Mouse (Mus musculus) MEL (cell line): Measurements from ENCODE around the gene Apoa2. TPM values are rescaled to one million over a fixed set of nuclear protein-coding genes. Genes with fewer than 3 reads are reported as not detected.

ENCODE experiments used
- DNase-seq: peaks from one replicate; pipeline ENCODE4 v3.0.0; 2011; ENCODE audit warnings: low read depth, low spot score
- H3K27ac ChIP-seq: 2 replicates; pipeline ENCODE4 v1.5.1; 2012; ENCODE audit warnings: low read depth, mild to moderate bottlenecking, control low read depth, low read length, moderate library complexity; ENCODE audit not compliant: control insufficient read depth
- H3K27me3 ChIP-seq, 2 experiments: fragments of 150-350 bp in 1 of 2; sonication (generic) in 1 of 2; 2 replicates each; pipeline ENCODE4 v1.6.1; 2012; ENCODE audit warnings: low read length in 2 of 2, mild to moderate bottlenecking in 2 of 2, improper control_type of control experiment in 1 of 2, moderate library complexity in 1 of 2; ENCODE audit not compliant: insufficient read depth in 2 of 2, control insufficient read depth in 1 of 2
- H3K36me3 ChIP-seq, 2 experiments: 2 replicates each; pipeline ENCODE4 v1.6.1; 2012 to 2014; ENCODE audit warnings: low read length in 2 of 2, improper control_type of control experiment in 1 of 2, inconsistent platforms in 1 of 2, mild to moderate bottlenecking in 1 of 2; ENCODE audit not compliant: insufficient read depth in 2 of 2, control insufficient read depth in 1 of 2
- H3K4me1 ChIP-seq, 2 experiments: fragments of 150-350 bp in 1 of 2; sonication (generic) in 1 of 2; 2 replicates each; pipeline ENCODE4 v1.6.1; 2012; ENCODE audit warnings: low read length in 2 of 2, improper control_type of control experiment in 1 of 2, mild to moderate bottlenecking in 1 of 2; ENCODE audit not compliant: insufficient read depth in 2 of 2, control insufficient read depth in 1 of 2
- H3K4me3 ChIP-seq, 2 experiments: fragments of 150-350 bp in 1 of 2; sonication (generic) in 1 of 2; 2 replicates each; pipeline ENCODE4 v1.5.1; 2012; ENCODE audit warnings: low read depth in 2 of 2, low read length in 2 of 2, mild to moderate bottlenecking in 2 of 2, moderate library complexity in 2 of 2, control low read depth in 1 of 2, improper control_type of control experiment in 1 of 2; ENCODE audit not compliant: control insufficient read depth in 1 of 2, insufficient read depth in 1 of 2
- H3K79me2 ChIP-seq: 2 replicates; pipeline ENCODE4 v1.6.1; 2012; ENCODE audit warnings: mild to moderate bottlenecking, low read length, moderate library complexity; ENCODE audit not compliant: control insufficient read depth, poor library complexity, insufficient read depth
- H3K9ac ChIP-seq: 2 replicates; pipeline ENCODE4 v1.6.1; 2012; ENCODE audit warnings: low read depth, mild to moderate bottlenecking, control low read depth, low read length, moderate library complexity; ENCODE audit not compliant: control insufficient read depth, poor library complexity, severe bottlenecking
- H3K9me3 ChIP-seq: fragments of 150-350 bp; sonication (generic); replicated peaks from 2 replicates; pipeline ENCODE4 v1.6.1; 2012; ENCODE audit warnings: mild to moderate bottlenecking, low read length, improper control_type of control experiment, moderate library complexity; ENCODE audit not compliant: insufficient read depth
- BHLHE40 ChIP-seq: IDR thresholded peaks from 2 replicates; pipeline ENCODE4 v1.6.1; 2012; ENCODE audit warnings: low read depth, mild to moderate bottlenecking, inconsistent platforms, low read length, improper control_type of control experiment, borderline replicate concordance
- CHD1 ChIP-seq: IDR thresholded peaks from 2 replicates; pipeline ENCODE4 v1.6.1; 2012; ENCODE audit warnings: low read depth, mild to moderate bottlenecking, inconsistent platforms, low read length, improper control_type of control experiment
- CHD2 ChIP-seq: IDR thresholded peaks from 2 replicates; pipeline ENCODE4 v1.6.1; 2011; ENCODE audit warnings: low read length, improper control_type of control experiment
- CTCF ChIP-seq, 3 experiments: IDR thresholded peaks in 2 of 3; conservative IDR thresholded peaks in 1 of 3; 2 replicates each; pipeline ENCODE4 v1.5.1; 2011 to 2012; ENCODE audit warnings: low read length in 3 of 3, low read depth in 2 of 3, mild to moderate bottlenecking in 2 of 3, improper control_type of control experiment in 1 of 3, inconsistent platforms in 1 of 3, mixed read lengths in 1 of 3, moderate library complexity in 1 of 3; ENCODE audit not compliant: control insufficient read depth in 1 of 3, insufficient read depth in 1 of 3, poor library complexity in 1 of 3, severe bottlenecking in 1 of 3
- E2F4 ChIP-seq: IDR thresholded peaks from 2 replicates; pipeline ENCODE4 v1.6.1; 2011; ENCODE audit warnings: low read depth, low read length, improper control_type of control experiment, borderline replicate concordance
- ELF1 ChIP-seq: IDR thresholded peaks from 2 replicates; pipeline ENCODE4 v1.6.1; 2014; ENCODE audit warnings: low read depth, mild to moderate bottlenecking, inconsistent platforms, low read length, improper control_type of control experiment, moderate library complexity
- EP300 ChIP-seq, 2 experiments: IDR thresholded peaks; 2 replicates each; pipeline ENCODE4 v1.6.1; 2011; ENCODE audit warnings: improper control_type of control experiment in 2 of 2, low read length in 2 of 2, low read depth in 1 of 2, mild to moderate bottlenecking in 1 of 2
- ETS1 ChIP-seq: IDR thresholded peaks from 2 replicates; pipeline ENCODE4 v1.6.1; 2012; ENCODE audit warnings: low read depth, mild to moderate bottlenecking, inconsistent platforms, low read length, improper control_type of control experiment, moderate library complexity
- GABPA ChIP-seq: IDR thresholded peaks from 2 replicates; pipeline ENCODE4 v1.6.1; 2012; ENCODE audit warnings: low read depth, mild to moderate bottlenecking, inconsistent platforms, low read length, improper control_type of control experiment, moderate library complexity
- GATA1 ChIP-seq: IDR thresholded peaks from 2 replicates; pipeline ENCODE4 v1.6.1; 2011; ENCODE audit warnings: low read depth, low read length, improper control_type of control experiment
- HCFC1 ChIP-seq: IDR thresholded peaks from 2 replicates; pipeline ENCODE4 v1.6.1; 2012; ENCODE audit warnings: low read depth, mild to moderate bottlenecking, inconsistent platforms, low read length, improper control_type of control experiment, moderate library complexity
- JUND ChIP-seq: IDR thresholded peaks from 2 replicates; pipeline ENCODE4 v1.6.1; 2011; ENCODE audit warnings: low read depth, mild to moderate bottlenecking, improper control_type of control experiment, low read length
- KAT2A ChIP-seq: conservative IDR thresholded peaks from 2 replicates; pipeline ENCODE4 v1.6.1; 2012; ENCODE audit warnings: low read depth, low read length, improper control_type of control experiment, inconsistent platforms
- MAFK ChIP-seq: IDR thresholded peaks from 2 replicates; pipeline ENCODE4 v1.6.1; 2011; ENCODE audit warnings: low read depth, mild to moderate bottlenecking, low read length, improper control_type of control experiment, borderline replicate concordance
- MAX ChIP-seq: IDR thresholded peaks from 2 replicates; pipeline ENCODE4 v1.6.1; 2011; ENCODE audit warnings: low read length, improper control_type of control experiment
- MAZ ChIP-seq: IDR thresholded peaks from 2 replicates; pipeline ENCODE4 v1.6.1; 2012; ENCODE audit warnings: low read depth, mild to moderate bottlenecking, inconsistent platforms, low read length, improper control_type of control experiment
- MEF2A ChIP-seq: IDR thresholded peaks from 2 replicates; pipeline ENCODE4 v1.6.1; 2014; ENCODE audit warnings: low read depth, mild to moderate bottlenecking, inconsistent platforms, low read length, improper control_type of control experiment; ENCODE audit not compliant: poor library complexity, insufficient replicate concordance, severe bottlenecking; ENCODE audit errors: extremely low read depth
- MXI1 ChIP-seq: IDR thresholded peaks from 2 replicates; pipeline ENCODE4 v1.6.1; 2011; ENCODE audit warnings: mild to moderate bottlenecking, low read depth, low read length, improper control_type of control experiment
- MYB ChIP-seq: IDR thresholded peaks from 2 replicates; pipeline ENCODE4 v1.6.1; 2011; ENCODE audit warnings: mild to moderate bottlenecking, low read depth, low read length, improper control_type of control experiment
- MYC ChIP-seq: IDR thresholded peaks from 2 replicates; pipeline ENCODE4 v1.6.1; 2011; ENCODE audit warnings: low read depth, mild to moderate bottlenecking, low read length, improper control_type of control experiment, moderate library complexity
- NELFE ChIP-seq: IDR thresholded peaks from 2 replicates; pipeline ENCODE4 v1.6.1; 2011; ENCODE audit warnings: low read depth, low read length, improper control_type of control experiment
- NRF1 ChIP-seq: IDR thresholded peaks from 2 replicates; pipeline ENCODE4 v1.6.1; 2014; ENCODE audit warnings: low read depth, mild to moderate bottlenecking, inconsistent platforms, low read length, improper control_type of control experiment, moderate library complexity; ENCODE audit not compliant: poor library complexity, insufficient read depth, severe bottlenecking
- POLR2A ChIP-seq, 2 experiments: IDR thresholded peaks; 2 replicates each; pipeline ENCODE4 v1.6.1; 2011 to 2012; ENCODE audit warnings: low read length in 2 of 2, mild to moderate bottlenecking in 2 of 2, control low read depth in 1 of 2, improper control_type of control experiment in 1 of 2, low read depth in 1 of 2, moderate library complexity in 1 of 2; ENCODE audit not compliant: control insufficient read depth in 1 of 2, insufficient read depth in 1 of 2, poor library complexity in 1 of 2
- POLR2AphosphoS2 ChIP-seq: IDR thresholded peaks from 2 replicates; pipeline ENCODE4 v1.6.1; 2011; ENCODE audit warnings: low read length, improper control_type of control experiment
- POLR2AphosphoS5 ChIP-seq: IDR thresholded peaks from 2 replicates; pipeline ENCODE4 v1.6.1; 2012; ENCODE audit warnings: low read depth, borderline replicate concordance, mild to moderate bottlenecking, inconsistent platforms, low read length, moderate library complexity, mixed read lengths
- RAD21 ChIP-seq: IDR thresholded peaks from 2 replicates; pipeline ENCODE4 v1.6.1; 2011; ENCODE audit warnings: mild to moderate bottlenecking, low read depth, low read length, improper control_type of control experiment
- RCOR1 ChIP-seq: IDR thresholded peaks from 2 replicates; pipeline ENCODE4 v1.6.1; 2012; ENCODE audit warnings: low read depth, mild to moderate bottlenecking, inconsistent platforms, low read length, improper control_type of control experiment
- SIN3A ChIP-seq: IDR thresholded peaks from 2 replicates; pipeline ENCODE4 v1.6.1; 2012; ENCODE audit warnings: low read length, improper control_type of control experiment, inconsistent platforms
- TAL1 ChIP-seq: IDR thresholded peaks from 2 replicates; pipeline ENCODE4 v1.6.1; 2012; ENCODE audit warnings: mild to moderate bottlenecking, inconsistent platforms, low read length, moderate library complexity, mixed read lengths
- TBP ChIP-seq: IDR thresholded peaks from 2 replicates; pipeline ENCODE4 v1.8.0; 2011; ENCODE audit warnings: low read depth, low read length, improper control_type of control experiment
- TCF12 ChIP-seq: IDR thresholded peaks from 2 replicates; pipeline ENCODE4 v1.6.1; 2014; ENCODE audit warnings: low read depth, mild to moderate bottlenecking, inconsistent platforms, low read length, improper control_type of control experiment, moderate library complexity
- UBTF ChIP-seq: IDR thresholded peaks from 2 replicates; pipeline ENCODE4 v1.6.1; 2012; ENCODE audit warnings: low read depth, mild to moderate bottlenecking, inconsistent platforms, low read length, improper control_type of control experiment, moderate library complexity, borderline replicate concordance; ENCODE audit not compliant: insufficient read depth
- USF1 ChIP-seq: IDR thresholded peaks from 2 replicates; pipeline ENCODE4 v1.6.1; 2014; ENCODE audit warnings: low read depth, mild to moderate bottlenecking, inconsistent platforms, low read length, improper control_type of control experiment, moderate library complexity
- USF2 ChIP-seq, 2 experiments: IDR thresholded peaks; 2 replicates each; pipeline ENCODE4 v1.6.1; 2011 to 2012; ENCODE audit warnings: improper control_type of control experiment in 2 of 2, low read length in 2 of 2, borderline replicate concordance in 1 of 2, inconsistent platforms in 1 of 2, low read depth in 1 of 2, mild to moderate bottlenecking in 1 of 2; ENCODE audit not compliant: insufficient read depth in 1 of 2
- ZC3H11A ChIP-seq: IDR thresholded peaks from 2 replicates; pipeline ENCODE4 v1.6.1; 2012; ENCODE audit warnings: low read depth, mild to moderate bottlenecking, inconsistent platforms, low read length, improper control_type of control experiment
- ZKSCAN1 ChIP-seq: IDR thresholded peaks from 2 replicates; pipeline ENCODE4 v1.6.1; 2012; ENCODE audit warnings: low read depth, mild to moderate bottlenecking, inconsistent platforms, low read length, improper control_type of control experiment, moderate library complexity
- ZMIZ1 ChIP-seq: IDR thresholded peaks from 2 replicates; pipeline ENCODE4 v1.6.1; 2012; ENCODE audit warnings: low read depth, mild to moderate bottlenecking, inconsistent platforms, low read length, improper control_type of control experiment, moderate library complexity
- ZNF384 ChIP-seq: IDR thresholded peaks from 2 replicates; pipeline ENCODE4 v1.6.1; 2012; ENCODE audit warnings: low read depth, mild to moderate bottlenecking, inconsistent platforms, low read length, improper control_type of control experiment
- polyA plus RNA-seq, 2 experiments: library from polyadenylated mRNA; stranded (reverse) in 1 of 2; unstranded in 1 of 2; fragments of >175 nt in 1 of 2; fragments of >200 nt in 1 of 2; gene quantifications; 2 replicates each; pipeline versions ENCODE4 v1.2.1 to v1.2.4; 2012; ENCODE audit warnings: low replicate concordance in 2 of 2, low read depth in 1 of 2; ENCODE audit not compliant: insufficient read length in 2 of 2, insufficient read depth in 1 of 2, missing spikeins in 1 of 2
- total RNA-seq: library from RNA; depleted of rRNA; stranded (reverse); fragments of 300-350 nt; gene quantifications from 2 replicates; pipeline ENCODE4 v1.2.3, GENCODE M21; 2012

The Apoa2 gene
- total and polyA plus RNA-seq, 3 experiments: 0.15 TPM; not detected in 2

- Histone ChIP-seq H3K27ac (no peak overlapping the region), H3K36me3 (peaks cover 0 to 4% of the 10 kb centered on the region in 2 experiments; a peak in 2 of 4 replicates), H3K79me2 (no peaks in the 10 kb centered on the region), H3K9ac (no peak overlapping the region), H3K27me3 (peaks cover 0 to 3% of the 10 kb centered on the region in 2 experiments; a peak in 2 of 4 replicates), H3K4me3 (no peak overlapping the region), H3K4me1 (peaks cover 0 to 5% of the 10 kb centered on the region in 2 experiments; a peak in 1 of 4 replicates), H3K9me3 (no peaks in the 10 kb centered on the region)
- peak; percentile 67 for DNase-seq
- TF ChIP-seq EP300 (IDR thresholded peaks at IDR 0.05; ENCODE audit: low read depth in 1 of 2, low read length in 2 of 2): peak; percentile 55 to 65
- TF ChIP-seq POLR2AphosphoS2: no peak
- no peak for TF ChIP-seq POLR2AphosphoS5
- TF ChIP-seq NRF1: no peak
- TF ChIP-seq MEF2A: no peak
- no peak for TF ChIP-seq TAL1
- no peak for TF ChIP-seq ZKSCAN1
- TF ChIP-seq MAFK: no peak
- no peak for TF ChIP-seq MAX
- no peak for TF ChIP-seq BHLHE40
- TF ChIP-seq MAZ: no peak
- TF ChIP-seq USF1: no peak
- TF ChIP-seq GATA1: 0 out of 2 replicates have a peak, but pooled peaks have one; percentile 33
- TF ChIP-seq CHD1: no peak
- TF ChIP-seq UBTF: no peak
- TF ChIP-seq ZNF384: no peak
- no peak for TF ChIP-seq MYC
- no peak for TF ChIP-seq KAT2A
- TF ChIP-seq ETS1: peak; percentile 60; the same call in 1 of the 2 replicates
- TF ChIP-seq TBP: no peak
- TF ChIP-seq E2F4: no peak
- TF ChIP-seq ZMIZ1: no peak
- TF ChIP-seq POLR2A (IDR thresholded peaks at IDR 0.05; ENCODE audit: control insufficient read depth in 1 of 2, insufficient read depth in 1 of 2, low read depth in 1 of 2, low read length in 2 of 2, poor library complexity in 1 of 2): no peak
- TF ChIP-seq ZC3H11A: no peak
- TF ChIP-seq MXI1: no peak
- no peak for TF ChIP-seq USF2 (IDR thresholded peaks at IDR 0.05; ENCODE audit: borderline replicate concordance in 1 of 2, insufficient read depth in 1 of 2, low read depth in 1 of 2, low read length in 2 of 2)
- TF ChIP-seq CHD2: no peak
- TF ChIP-seq JUND: peak; percentile 79
- peak; percentile 55; the same call in 1 of the 2 replicates for TF ChIP-seq MYB
- no peak for TF ChIP-seq SIN3A
- TF ChIP-seq ELF1: no peak
- no peak for TF ChIP-seq HCFC1
- TF ChIP-seq TCF12: no peak
- TF ChIP-seq NELFE: no peak
- TF ChIP-seq RAD21: no peak
- 0 out of 2 replicates have a peak, but pooled peaks have one; percentile 8 for TF ChIP-seq RCOR1
- no peak for TF ChIP-seq GABPA
- TF ChIP-seq CTCF (IDR thresholded peaks at IDR 0.05 in 2 of 3, conservative IDR thresholded peaks at IDR 0.05 in 1 of 3; ENCODE audit: control insufficient read depth in 1 of 3, insufficient read depth in 1 of 3, low read depth in 2 of 3, low read length in 3 of 3, poor library complexity in 1 of 3, severe bottlenecking in 1 of 3): no peak
These were observed 32.6 kb upstream of the Apoa2 start for GRCm38 (mm10) chr1:171192283-171192682.
